Mouse (Mus musculus): ENCODE measurements at regions not wholly inside any gene's neighbourhood (a gene's known extent, or its start where the extent isn't known, plus 50 kb on each side); places are given as distances from the start of the nearest gene placed in this dataset.
A peak's percentile ranks its signal among the peaks of the same experiment; 100 is the strongest.

GRCm38 (mm10) chr10:105704472-105705235 is 130.4 kb upstream of the Tmtc2 start:
- Histone ChIP-seq H3K4me3 (ENCODE audit: low read depth, low read length) (no peak overlapping the region), H3K4me1 (ENCODE audit: control insufficient read depth, insufficient read depth, low read length) (no peaks in the 10 kb centered on the region), H3K4me2 (ENCODE audit: low read length) (no peak overlapping the region), H3K36me3 (ENCODE audit: control insufficient read depth, insufficient read depth, low read length) (no peaks in the 10 kb centered on the region), H3K27ac (ENCODE audit: low read length) (no peak overlapping the region), H3K9ac (ENCODE audit: low read depth, low read length) (no peak overlapping the region), H3K9me3 (replicated peaks; ENCODE audit: control insufficient read depth, low read length, poor library complexity, severe bottlenecking) (no peaks in the 10 kb centered on the region), H3K27me3 (ENCODE audit: control insufficient read depth, insufficient read depth, low read depth, low read length) (no peaks in the 10 kb centered on the region)
- WGBS, result 79% methylated on average over 6 of the region's 6 CpGs
- no peak for ATAC-seq

GRCm38 (mm10) chr10:105693131-105693530 is 118.9 kb upstream of the Tmtc2 start:
- no peak for ATAC-seq
- H3K27me3 ChIP-seq (ENCODE audit: control insufficient read depth, insufficient read depth, low read depth, low read length), result no peaks in the 10 kb centered on the region
- no peaks in the 10 kb centered on the region for H3K9me3 ChIP-seq (replicated peaks; ENCODE audit: control insufficient read depth, low read length, poor library complexity, severe bottlenecking)
- WGBS, result 59% methylated on average over 4 of the region's 4 CpGs
- H3K27ac ChIP-seq (ENCODE audit: low read length), result no peak overlapping the region
- H3K4me3 ChIP-seq (ENCODE audit: low read depth, low read length), result no peak overlapping the region
- H3K9ac ChIP-seq (ENCODE audit: low read depth, low read length), result no peak overlapping the region
- no peak overlapping the region for H3K4me2 ChIP-seq (ENCODE audit: low read length)
- no peaks in the 10 kb centered on the region for H3K4me1 ChIP-seq (ENCODE audit: control insufficient read depth, insufficient read depth, low read length)
- H3K36me3 ChIP-seq (ENCODE audit: control insufficient read depth, insufficient read depth, low read length), result no peaks in the 10 kb centered on the region

- ATAC-seq, result peak; percentile 77
- H3K9ac ChIP-seq (ENCODE audit: low read depth, low read length), result no peak overlapping the region
These were observed 115.1 kb upstream of the Tmtc2 start for GRCm38 (mm10) chr10:105689388-105689787.

DNA sequence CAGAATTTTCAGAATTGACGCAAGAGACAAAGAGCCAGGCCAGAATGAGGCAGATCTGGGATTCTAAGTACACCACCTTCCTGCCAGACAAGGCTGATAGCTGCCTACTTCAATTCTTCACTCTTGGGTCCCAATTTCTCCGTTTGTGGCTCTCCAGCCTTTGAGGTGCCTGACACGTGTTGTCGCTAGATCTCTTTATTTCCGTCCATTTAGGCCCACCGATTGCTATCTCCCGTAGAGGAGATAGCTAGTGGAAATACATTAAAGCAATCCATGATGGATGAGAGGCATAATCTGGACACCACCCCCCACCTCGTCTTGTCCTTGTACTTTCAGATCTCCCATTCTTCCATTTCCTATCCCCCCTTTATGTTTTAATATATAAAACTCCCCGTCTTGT is 114.6 kb upstream of the Tmtc2 start:
- 60% methylated on average over 9 of the region's 9 CpGs for WGBS
- Histone ChIP-seq H3K27me3 (ENCODE audit: control insufficient read depth, insufficient read depth, low read depth, low read length) (no peaks in the 10 kb centered on the region), H3K9me3 (replicated peaks; ENCODE audit: control insufficient read depth, low read length, poor library complexity, severe bottlenecking) (no peaks in the 10 kb centered on the region), H3K4me2 (ENCODE audit: low read length) (0 out of 2 replicates have a peak overlapping the region, but pooled peaks have one; percentile 30), H3K4me1 (ENCODE audit: control insufficient read depth, insufficient read depth, low read length) (no peaks in the 10 kb centered on the region), H3K27ac (ENCODE audit: low read length) (0 out of 2 replicates have a peak overlapping the region, but pooled peaks have one; percentile 6), H3K36me3 (ENCODE audit: control insufficient read depth, insufficient read depth, low read length) (no peaks in the 10 kb centered on the region), H3K4me3 (ENCODE audit: low read depth, low read length) (no peak overlapping the region), H3K9ac (ENCODE audit: low read depth, low read length) (no peak overlapping the region)
- 0 out of 2 replicates have a peak, but pooled peaks have one; percentile 57 for ATAC-seq

More at GRCm38 (mm10) chr10:105689388-105689787, 115.1 kb upstream of the Tmtc2 start:
- Histone ChIP-seq H3K4me2 (ENCODE audit: low read length) (peak overlapping the region; percentile 30; the same call in 1 of the 2 replicates), H3K4me3 (ENCODE audit: low read depth, low read length) (no peak overlapping the region), H3K27ac (ENCODE audit: low read length) (0 out of 2 replicates have a peak overlapping the region, but pooled peaks have one; percentile 6), H3K9me3 (replicated peaks; ENCODE audit: control insufficient read depth, low read length, poor library complexity, severe bottlenecking) (no peaks in the 10 kb centered on the region), H3K27me3 (ENCODE audit: control insufficient read depth, insufficient read depth, low read depth, low read length) (no peaks in the 10 kb centered on the region), H3K4me1 (ENCODE audit: control insufficient read depth, insufficient read depth, low read length) (no peaks in the 10 kb centered on the region), H3K36me3 (ENCODE audit: control insufficient read depth, insufficient read depth, low read length) (no peaks in the 10 kb centered on the region)
- 43% methylated on average over 9 of the region's 9 CpGs for WGBS

- ATAC-seq, result no peak
- 79% methylated on average over 5 of the region's 5 CpGs for WGBS
- Histone ChIP-seq H3K4me2 (ENCODE audit: low read length) (no peak overlapping the region), H3K9me3 (replicated peaks; ENCODE audit: control insufficient read depth, low read length, poor library complexity, severe bottlenecking) (0 out of 2 replicates have a peak, but pooled peaks cover 2% of the 10 kb centered on the region), H3K4me1 (ENCODE audit: control insufficient read depth, insufficient read depth, low read length) (no peaks in the 10 kb centered on the region), H3K27ac (ENCODE audit: low read length) (no peak overlapping the region), H3K27me3 (ENCODE audit: control insufficient read depth, insufficient read depth, low read depth, low read length) (no peaks in the 10 kb centered on the region), H3K9ac (ENCODE audit: low read depth, low read length) (no peak overlapping the region), H3K36me3 (ENCODE audit: control insufficient read depth, insufficient read depth, low read length) (no peaks in the 10 kb centered on the region), H3K4me3 (ENCODE audit: low read depth, low read length) (no peak overlapping the region)
These were observed 112.6 kb upstream of the Tmtc2 start for GRCm38 (mm10) chr10:105686876-105687275.

DNA sequence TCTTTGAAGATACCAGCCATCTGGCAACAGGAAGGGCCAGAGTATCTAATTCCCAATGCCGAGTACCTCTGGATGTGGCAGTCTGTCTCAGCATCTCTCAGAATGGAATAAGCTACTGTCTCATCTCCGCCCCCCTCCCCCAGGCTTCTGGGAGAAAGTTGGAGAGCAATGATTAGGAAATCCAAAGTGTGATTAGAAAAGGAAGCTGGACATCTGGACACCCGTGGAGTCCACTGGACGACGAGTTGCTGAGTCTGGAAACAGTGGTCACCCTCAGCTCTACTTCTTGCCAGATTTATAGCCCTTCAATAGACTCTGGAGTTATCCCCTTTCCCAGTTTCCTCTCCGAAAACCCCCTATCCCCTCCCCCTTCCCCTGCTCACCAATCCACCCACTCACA is 105.3 kb upstream of the Tmtc2 start:
- peaks cover 2% of the 10 kb centered on the region; the same call in 1 of the 2 replicates for H3K9me3 ChIP-seq (replicated peaks; ENCODE audit: control insufficient read depth, low read length, poor library complexity, severe bottlenecking)
- H3K4me3 ChIP-seq (ENCODE audit: low read depth, low read length), result no peak overlapping the region
- 91% methylated on average over 6 of the region's 6 CpGs for WGBS
- no peak overlapping the region for H3K9ac ChIP-seq (ENCODE audit: low read depth, low read length)
- no peak overlapping the region for H3K27ac ChIP-seq (ENCODE audit: low read length)
- H3K27me3 ChIP-seq (ENCODE audit: control insufficient read depth, insufficient read depth, low read depth, low read length), result no peaks in the 10 kb centered on the region
- ATAC-seq, result no peak
- no peaks in the 10 kb centered on the region for H3K36me3 ChIP-seq (ENCODE audit: control insufficient read depth, insufficient read depth, low read length)
- no peaks in the 10 kb centered on the region for H3K4me1 ChIP-seq (ENCODE audit: control insufficient read depth, insufficient read depth, low read length)
- no peak overlapping the region for H3K4me2 ChIP-seq (ENCODE audit: low read length)

DNA sequence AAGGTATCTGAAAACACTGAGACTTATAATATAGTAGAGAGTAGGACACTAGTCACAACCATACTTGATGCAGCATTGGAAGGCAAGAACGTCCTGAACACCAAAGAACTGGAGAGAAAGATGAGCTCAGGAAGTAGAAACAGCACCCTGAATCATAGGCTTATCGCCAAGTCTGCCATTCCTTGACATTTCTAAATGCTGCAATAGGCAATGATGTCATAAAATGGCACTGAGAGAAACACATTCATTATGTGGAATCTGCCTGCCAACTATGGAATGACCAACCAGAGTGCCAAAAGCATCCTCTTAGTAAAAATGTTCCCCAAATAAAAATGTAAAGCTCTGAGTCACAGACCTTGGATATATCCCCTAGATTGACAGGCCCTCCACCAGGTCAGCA is 92.7 kb upstream of the Tmtc2 start:
- Histone ChIP-seq H3K27ac (ENCODE audit: low read length) (no peak overlapping the region), H3K4me1 (ENCODE audit: control insufficient read depth, insufficient read depth, low read length) (no peaks in the 10 kb centered on the region), H3K4me2 (ENCODE audit: low read length) (no peak overlapping the region), H3K36me3 (ENCODE audit: control insufficient read depth, insufficient read depth, low read length) (no peaks in the 10 kb centered on the region), H3K9me3 (replicated peaks; ENCODE audit: control insufficient read depth, low read length, poor library complexity, severe bottlenecking) (no peaks in the 10 kb centered on the region), H3K4me3 (ENCODE audit: low read depth, low read length) (no peak overlapping the region), H3K27me3 (ENCODE audit: control insufficient read depth, insufficient read depth, low read depth, low read length) (no peaks in the 10 kb centered on the region), H3K9ac (ENCODE audit: low read depth, low read length) (no peak overlapping the region)
- no peak for ATAC-seq
- 86% methylated on average over 2 of the region's 2 CpGs for WGBS

GRCm38 (mm10) chr10:105660761-105661160 is 86.5 kb upstream of the Tmtc2 start:
- Histone ChIP-seq H3K9ac (ENCODE audit: low read depth, low read length) (no peak overlapping the region), H3K4me3 (ENCODE audit: low read depth, low read length) (no peak overlapping the region), H3K27ac (ENCODE audit: low read length) (no peak overlapping the region), H3K4me1 (ENCODE audit: control insufficient read depth, insufficient read depth, low read length) (no peaks in the 10 kb centered on the region), H3K9me3 (replicated peaks; ENCODE audit: control insufficient read depth, low read length, poor library complexity, severe bottlenecking) (no peaks in the 10 kb centered on the region), H3K36me3 (ENCODE audit: control insufficient read depth, insufficient read depth, low read length) (no peaks in the 10 kb centered on the region), H3K4me2 (ENCODE audit: low read length) (no peak overlapping the region), H3K27me3 (ENCODE audit: control insufficient read depth, insufficient read depth, low read depth, low read length) (no peaks in the 10 kb centered on the region)
- ATAC-seq, result no peak
- WGBS, result 95% methylated on average over 7 of the region's 7 CpGs

- Histone ChIP-seq H3K4me3 (ENCODE audit: low read depth, low read length) (no peak overlapping the region), H3K4me1 (ENCODE audit: control insufficient read depth, insufficient read depth, low read length) (no peaks in the 10 kb centered on the region), H3K9ac (ENCODE audit: low read depth, low read length) (no peak overlapping the region), H3K9me3 (replicated peaks; ENCODE audit: control insufficient read depth, low read length, poor library complexity, severe bottlenecking) (no peaks in the 10 kb centered on the region), H3K27ac (ENCODE audit: low read length) (no peak overlapping the region), H3K27me3 (ENCODE audit: control insufficient read depth, insufficient read depth, low read depth, low read length) (no peaks in the 10 kb centered on the region), H3K4me2 (ENCODE audit: low read length) (no peak overlapping the region), H3K36me3 (ENCODE audit: control insufficient read depth, insufficient read depth, low read length) (no peaks in the 10 kb centered on the region)
- WGBS, result 70% methylated on average over 2 of the region's 2 CpGs
- ATAC-seq, result no peak
These were observed 82.5 kb upstream of the Tmtc2 start for GRCm38 (mm10) chr10:105656788-105657187.

Measured in midbrain, embryonic 16.5 days (tissue).